Mouse (Mus musculus): ENCODE data around the gene Tmem63c. TPM values are rescaled to one million over a fixed set of nuclear protein-coding genes. Genes with fewer than 3 reads are reported as not detected.

Tmem63c gene
- 0.14 and 0.32 TPM in 2 replicates for polyA plus RNA-seq (2012; rRNA removed)

GRCm38 (mm10) chr12:87021040-87021439 is at the start of gene Tmem63c:
TSS of gene Tmem63c (plus strand) at chr12:87021340.
- WGBS: 61% methylated on average over 6 of the region's 6 CpGs
- H3K27me3 ChIP-seq (ENCODE audit: control insufficient read depth, insufficient read depth, low read length): no peaks in the 10 kb centered on the region
- no peaks in the 10 kb centered on the region for H3K4me1 ChIP-seq (ENCODE audit: control insufficient read depth, insufficient read depth, insufficient read length, low read length)
- TF ChIP-seq POLR2A (IDR thresholded peaks at IDR 0.05; ENCODE audit: low read depth, low read length) (no peak), CTCF (IDR thresholded peaks at IDR 0.05; ENCODE audit: extremely low read depth, insufficient read length, insufficient replicate concordance, low read depth, low read length) (no peak)
- no peak within 1 kb of the TSS for H3K27ac ChIP-seq (ENCODE audit: insufficient read depth, low read depth, low read length)
- no peak within 1 kb of the TSS for H3K4me3 ChIP-seq (ENCODE audit: low read depth, low read length)
- H3K36me3 ChIP-seq (ENCODE audit: control insufficient read depth, insufficient read depth, low read length): no peaks in the 10 kb centered on the region

GRCm38 (mm10) chr12:86973216-86973615 is 47.9 kb upstream of the Tmem63c start:
- WGBS: 11% methylated on average over 7 of the region's 7 CpGs

GRCm38 (mm10) chr12:86973706-86974105 is 47.4 kb upstream of the Tmem63c start:
- no peak overlapping the region for H3K4me3 ChIP-seq (ENCODE audit: low read depth, low read length)
- TF ChIP-seq POLR2A (IDR thresholded peaks at IDR 0.05; ENCODE audit: low read depth, low read length): no peak
- no peak for TF ChIP-seq CTCF (IDR thresholded peaks at IDR 0.05; ENCODE audit: extremely low read depth, insufficient read length, insufficient replicate concordance, low read depth, low read length)
- peaks cover 15% of the 10 kb centered on the region for H3K4me1 ChIP-seq (ENCODE audit: control insufficient read depth, insufficient read depth, insufficient read length, low read length)
- WGBS: 13% methylated on average over 8 of the region's 8 CpGs
- peak overlapping the region; percentile 65 for H3K27ac ChIP-seq (ENCODE audit: insufficient read depth, low read depth, low read length)
- H3K36me3 ChIP-seq (ENCODE audit: control insufficient read depth, insufficient read depth, low read length): no peaks in the 10 kb centered on the region
- H3K27me3 ChIP-seq (ENCODE audit: control insufficient read depth, insufficient read depth, low read length): peaks cover 6% of the 10 kb centered on the region; the same call in 1 of the 2 replicates

More at GRCm38 (mm10) chr12:86973216-86973615, 47.9 kb upstream of the Tmem63c start:
- Histone ChIP-seq H3K36me3 (ENCODE audit: control insufficient read depth, insufficient read depth, low read length) (no peaks in the 10 kb centered on the region), H3K27me3 (ENCODE audit: control insufficient read depth, insufficient read depth, low read length) (peaks cover 6% of the 10 kb centered on the region; the same call in 1 of the 2 replicates), H3K4me1 (ENCODE audit: control insufficient read depth, insufficient read depth, insufficient read length, low read length) (peaks cover 15% of the 10 kb centered on the region), H3K4me3 (ENCODE audit: low read depth, low read length) (peak overlapping the region; percentile 2; the same call in 1 of the 2 replicates), H3K27ac (ENCODE audit: insufficient read depth, low read depth, low read length) (peak overlapping the region; percentile 88)
- TF ChIP-seq POLR2A (IDR thresholded peaks at IDR 0.05; ENCODE audit: low read depth, low read length): no peak
- no peak for TF ChIP-seq CTCF (IDR thresholded peaks at IDR 0.05; ENCODE audit: extremely low read depth, insufficient read length, insufficient replicate concordance, low read depth, low read length)

GRCm38 (mm10) chr12:86974387-86975288 is 46.5 kb upstream of the Tmem63c start:
- H3K27ac ChIP-seq (ENCODE audit: insufficient read depth, low read depth, low read length): peak overlapping the region; percentile 65; the same call in 1 of the 2 replicates
- H3K4me3 ChIP-seq (ENCODE audit: low read depth, low read length): peak overlapping the region; percentile 57
- TF ChIP-seq CTCF (IDR thresholded peaks at IDR 0.05; ENCODE audit: extremely low read depth, insufficient read length, insufficient replicate concordance, low read depth, low read length): peak; percentile 87
- no peak; the same call in 1 of the 2 replicates for TF ChIP-seq POLR2A (IDR thresholded peaks at IDR 0.05; ENCODE audit: low read depth, low read length)
- no peaks in the 10 kb centered on the region for H3K36me3 ChIP-seq (ENCODE audit: control insufficient read depth, insufficient read depth, low read length)
- H3K27me3 ChIP-seq (ENCODE audit: control insufficient read depth, insufficient read depth, low read length): peaks cover 6% of the 10 kb centered on the region; the same call in 1 of the 2 replicates
- H3K4me1 ChIP-seq (ENCODE audit: control insufficient read depth, insufficient read depth, insufficient read length, low read length): peaks cover 15% of the 10 kb centered on the region
- WGBS: 7% methylated on average over 40 of the region's 40 CpGs

- 82% methylated on average over 10 of the region's 10 CpGs for WGBS
- no peak overlapping the region for H3K4me3 ChIP-seq (ENCODE audit: low read depth, low read length)
- H3K36me3 ChIP-seq (ENCODE audit: control insufficient read depth, insufficient read depth, low read length): no peaks in the 10 kb centered on the region
- peaks cover 15% of the 10 kb centered on the region for H3K4me1 ChIP-seq (ENCODE audit: control insufficient read depth, insufficient read depth, insufficient read length, low read length)
- H3K27ac ChIP-seq (ENCODE audit: insufficient read depth, low read depth, low read length): no peak overlapping the region
- no peak for TF ChIP-seq POLR2A (IDR thresholded peaks at IDR 0.05; ENCODE audit: low read depth, low read length)
- peaks cover 6% of the 10 kb centered on the region; the same call in 1 of the 2 replicates for H3K27me3 ChIP-seq (ENCODE audit: control insufficient read depth, insufficient read depth, low read length)
Measured at GRCm38 (mm10) chr12:86975761-86976160, 45.4 kb upstream of the Tmem63c start.

- TF ChIP-seq POLR2A (IDR thresholded peaks at IDR 0.05; ENCODE audit: low read depth, low read length) (no peak), CTCF (IDR thresholded peaks at IDR 0.05; ENCODE audit: extremely low read depth, insufficient read length, insufficient replicate concordance, low read depth, low read length) (peak; percentile 51; the same call in 1 of the 2 replicates)
- no peak overlapping the region for H3K4me3 ChIP-seq (ENCODE audit: low read depth, low read length)
- peaks cover 6% of the 10 kb centered on the region; the same call in 1 of the 2 replicates for H3K27me3 ChIP-seq (ENCODE audit: control insufficient read depth, insufficient read depth, low read length)
- no peaks in the 10 kb centered on the region for H3K36me3 ChIP-seq (ENCODE audit: control insufficient read depth, insufficient read depth, low read length)
- H3K4me1 ChIP-seq (ENCODE audit: control insufficient read depth, insufficient read depth, insufficient read length, low read length): peaks cover 15% of the 10 kb centered on the region
- WGBS: 64% methylated on average over 6 of the region's 6 CpGs
- H3K27ac ChIP-seq (ENCODE audit: insufficient read depth, low read depth, low read length): no peak overlapping the region
Measured at GRCm38 (mm10) chr12:86976511-86977168, 44.5 kb upstream of the Tmem63c start.

- Histone ChIP-seq H3K4me1 (ENCODE audit: control insufficient read depth, insufficient read depth, insufficient read length, low read length) (peaks cover 8% of the 10 kb centered on the region), H3K36me3 (ENCODE audit: control insufficient read depth, insufficient read depth, low read length) (no peaks in the 10 kb centered on the region), H3K27ac (ENCODE audit: insufficient read depth, low read depth, low read length) (no peak overlapping the region), H3K27me3 (ENCODE audit: control insufficient read depth, insufficient read depth, low read length) (peaks cover 6% of the 10 kb centered on the region; the same call in 1 of the 2 replicates), H3K4me3 (ENCODE audit: low read depth, low read length) (no peak overlapping the region)
- TF ChIP-seq CTCF (IDR thresholded peaks at IDR 0.05; ENCODE audit: extremely low read depth, insufficient read length, insufficient replicate concordance, low read depth, low read length) (no peak), POLR2A (IDR thresholded peaks at IDR 0.05; ENCODE audit: low read depth, low read length) (no peak)
- WGBS: 21% methylated on average over 15 of the region's 15 CpGs
Measured at GRCm38 (mm10) chr12:86977833-86978232, 43.3 kb upstream of the Tmem63c start.
